Mouse (Mus musculus) ES-Bruce4 (cell line): ENCODE measurements at regions not wholly inside any gene's neighbourhood (a gene's known extent, or its start where the extent isn't known, plus 50 kb on each side); places are given as distances from the start of the nearest gene placed in this dataset.

Experiments used
- CTCF ChIP-seq: IDR thresholded peaks from one replicate; pipeline ENCODE4 v1.8.1; 2011; ENCODE audit warnings: low read depth, low read length
- EP300 ChIP-seq: IDR thresholded peaks from 2 replicates; pipeline ENCODE4 v1.6.1; 2011; ENCODE audit warnings: low read depth, low read length; ENCODE audit not compliant: insufficient read depth
- POLR2A ChIP-seq: IDR thresholded peaks from one replicate; pipeline ENCODE4 v1.8.1; 2011; ENCODE audit warnings: low read length; ENCODE audit not compliant: insufficient read depth

DNA sequence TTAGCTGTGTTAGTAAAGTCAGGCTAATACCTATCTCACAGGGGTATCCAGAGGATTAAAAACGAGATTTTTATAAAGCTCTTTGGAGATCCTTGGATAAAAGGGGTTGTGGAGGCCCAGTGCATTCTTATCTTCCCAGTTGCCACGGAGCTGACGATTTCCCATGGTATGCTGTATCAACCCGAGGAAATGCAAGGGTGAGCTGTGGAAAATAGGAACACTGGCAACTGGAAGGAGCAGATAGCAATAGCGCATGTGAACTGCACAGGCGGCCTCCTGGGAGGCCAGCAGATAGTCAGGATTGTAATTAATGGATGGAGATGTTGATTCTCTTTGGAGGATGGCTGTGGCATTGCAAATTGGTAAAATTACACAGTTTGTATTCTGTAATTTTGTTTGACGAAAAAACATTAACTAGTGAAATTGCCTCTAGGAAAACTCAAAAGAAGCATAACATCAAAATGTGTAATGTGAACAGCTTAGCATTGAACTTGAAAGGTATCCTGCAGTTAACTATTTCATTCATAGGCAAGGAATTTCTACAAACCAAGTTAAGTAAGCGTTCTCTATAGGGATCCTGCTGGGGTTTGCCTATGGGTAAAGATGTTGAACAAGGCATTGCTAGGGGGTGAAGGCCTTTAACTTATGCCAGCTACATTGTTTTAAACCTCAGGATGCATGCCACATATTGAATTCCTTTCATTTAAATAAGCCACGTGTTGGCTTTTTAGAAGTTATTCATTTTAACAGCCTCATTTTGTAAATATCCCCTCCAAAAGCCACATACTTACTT, 389.1 kb upstream of the Kcnh7 start:
- TF ChIP-seq CTCF: no peak
- no peak for TF ChIP-seq POLR2A
- TF ChIP-seq EP300: no peak
